Comparison of ENCODE assay signal across 11 mouse cellular contexts in genomic region chr8:124242208-124242607, GRCm38 (mm10). TPM values are rescaled to one million over a fixed set of nuclear protein-coding genes. Genes with fewer than 3 reads are reported as not detected.
DNase-seq lines count a peak whose midpoint lies in the region; ATAC-seq and TF ChIP-seq lines count a peak whose summit lies in the region.
"Had no signal": no experiment of that assay in that cellular context is flagged by ENCODE, and none has a peak within 500 bp of the region (broad histone marks: within the 10 kb centered on the region; RNA-seq: fewer than 3 reads in every experiment).

No protein-coding gene starts in this region.

- DNase-seq in cerebellum, adult 9-11 months, result peak; percentile 5
- no peak for DNase-seq in cerebellum, postnatal 36 days
- no peak for DNase-seq in lung, postnatal 14 days
- DNase-seq in lung, postnatal 0 days (ENCODE audit: low spot score), result peak; percentile 46
- no peak for DNase-seq in right cerebral cortex, adult 2 months (ENCODE audit: low spot score in 2 of 2)
- DNase-seq in embryo, embryonic 9.5 days (ENCODE audit: extremely low spot score), result no peak
- DNase-seq: gastrocnemius, postnatal 36 days had no signal

- peak; percentile 53; the same call in 1 of the 2 replicates for ATAC-seq in lung, embryonic 16.5 days (ENCODE audit: low read depth)
- ATAC-seq in lung, postnatal 0 days, result peak; percentile 28; the same call in 1 of the 2 replicates
- ATAC-seq in stomach, embryonic 16.5 days (ENCODE audit: insufficient read depth, low FRiP score), result peak; percentile 46; the same call in 1 of the 2 replicates

- H3K27ac ChIP-seq in lung, embryonic 16.5 days (ENCODE audit: low read length), result no peak overlapping the region
- H3K27ac ChIP-seq in lung, postnatal 0 days (ENCODE audit: low read length), result no peak overlapping the region
- H3K27ac ChIP-seq in stomach, embryonic 16.5 days (ENCODE audit: low read length), result peak overlapping the region; percentile 66; the same call in 1 of the 2 replicates
- H3K27ac ChIP-seq: hindbrain, embryonic 12.5 days; liver, embryonic 14.5 days had no signal

- no peak overlapping the region for H3K9ac ChIP-seq in lung, embryonic 16.5 days (ENCODE audit: low read length)
- H3K9ac ChIP-seq in lung, postnatal 0 days (replicated peaks; ENCODE audit: low read depth), result no peak overlapping the region
- H3K9ac ChIP-seq in stomach, embryonic 16.5 days (ENCODE audit: low read length), result no peak overlapping the region
- H3K9ac ChIP-seq: hindbrain, embryonic 12.5 days; liver, embryonic 14.5 days had no signal

- WGBS in lung, embryonic 16.5 days, result 57% methylated on average over 6 of the region's 6 CpGs
- WGBS in lung, postnatal 0 days, result 63% methylated on average over 6 of the region's 6 CpGs
- 53% methylated on average over 6 of the region's 6 CpGs for WGBS in stomach, embryonic 16.5 days

- peaks cover 6% of the 10 kb centered on the region; the same call in 1 of the 2 replicates for H3K9me3 ChIP-seq in lung, embryonic 16.5 days (ENCODE audit: control insufficient read depth, low read length)
- no peaks in the 10 kb centered on the region for H3K9me3 ChIP-seq in lung, postnatal 0 days (ENCODE audit: low read length)
- peaks cover 6% of the 10 kb centered on the region; the same call in 1 of the 2 replicates for H3K9me3 ChIP-seq in stomach, embryonic 16.5 days (replicated peaks; ENCODE audit: control insufficient read depth, low read length)

- TF ChIP-seq EP300 in lung, postnatal 0 days (IDR thresholded peaks at IDR 0.05), result no peak

- no peaks in the 10 kb centered on the region for H3K36me3 ChIP-seq in lung, embryonic 16.5 days (ENCODE audit: control insufficient read depth, insufficient read depth, low read length)
- no peaks in the 10 kb centered on the region for H3K36me3 ChIP-seq in lung, postnatal 0 days (ENCODE audit: insufficient read depth, low read length)
- peaks cover 12% of the 10 kb centered on the region for H3K36me3 ChIP-seq in stomach, embryonic 16.5 days (ENCODE audit: control insufficient read depth, insufficient read depth, low read length)

- no peak overlapping the region for H3K4me3 ChIP-seq in lung, embryonic 16.5 days (ENCODE audit: low read length)
- H3K4me3 ChIP-seq in lung, postnatal 0 days (ENCODE audit: low read depth, low read length), result no peak overlapping the region
- no peak overlapping the region for H3K4me3 ChIP-seq in stomach, embryonic 16.5 days (replicated peaks; ENCODE audit: low read length)
- H3K4me3 ChIP-seq: hindbrain, embryonic 12.5 days had no signal

- no peak for TF ChIP-seq CTCF in lung, postnatal 0 days (IDR thresholded peaks at IDR 0.05)

- H3K27me3 ChIP-seq in lung, embryonic 16.5 days (ENCODE audit: control insufficient read depth, insufficient read depth, low read depth, low read length), result no peaks in the 10 kb centered on the region
- H3K27me3 ChIP-seq in lung, postnatal 0 days (replicated peaks; ENCODE audit: insufficient read depth, low read length), result no peaks in the 10 kb centered on the region
- no peaks in the 10 kb centered on the region for H3K27me3 ChIP-seq in stomach, embryonic 16.5 days (ENCODE audit: control insufficient read depth, insufficient read depth, low read length)
- H3K27me3 ChIP-seq: hindbrain, embryonic 12.5 days had no signal

- peaks cover 19% of the 10 kb centered on the region for H3K4me1 ChIP-seq in lung, embryonic 16.5 days (replicated peaks; ENCODE audit: control insufficient read depth, insufficient read depth, low read length)
- H3K4me1 ChIP-seq in lung, postnatal 0 days (ENCODE audit: insufficient read depth, low read depth, low read length), result peaks cover 9% of the 10 kb centered on the region; the same call in 1 of the 2 replicates
- peaks cover 41% of the 10 kb centered on the region for H3K4me1 ChIP-seq in stomach, embryonic 16.5 days (ENCODE audit: control insufficient read depth, insufficient read depth, low read length)

- no peak overlapping the region for H3K4me2 ChIP-seq in lung, embryonic 16.5 days (ENCODE audit: low read depth, low read length)
- no peak overlapping the region for H3K4me2 ChIP-seq in lung, postnatal 0 days (replicated peaks; ENCODE audit: low read depth, low read length)
- no peak overlapping the region for H3K4me2 ChIP-seq in stomach, embryonic 16.5 days (ENCODE audit: low read depth, low read length)
- H3K4me2 ChIP-seq: hindbrain, embryonic 12.5 days had no signal

RNA-seq across cellular contexts. Expression of gene Galnt2, which starts 11.0 kb away (rescaled TPM):
- polyA plus RNA-seq in lung, embryonic 16.5 days (2015; fragmentation: Nextera tagmentation; extraction: Ambion mirVana), result 36.8 and 46.4 TPM in 2 replicates
- 54.3 and 66.2 TPM in 2 replicates for polyA plus RNA-seq in lung, postnatal 0 days (2015; fragmentation: Nextera tagmentation; extraction: Ambion mirVana)
- polyA plus RNA-seq in stomach, embryonic 16.5 days (2015; fragmentation: Nextera tagmentation; extraction: Ambion mirVana), result 47.4 and 49.3 TPM in 2 replicates

Comparison
In these comparisons a context has a peak if more than half of its experiments do, and no peak if none do; other contexts are left out.
1. DNase-seq: peak in cerebellum, adult 9-11 months (single experiment) and lung, postnatal 0 days (single experiment); none in cerebellum, postnatal 36 days (0 of 2), lung, postnatal 14 days (single experiment), right cerebral cortex, adult 2 months (0 of 2) and embryo, embryonic 9.5 days (single experiment).
2. Peak in every context shown above with its lines, with median percentiles within 50 percentile points of each other: ATAC-seq.